Mouse (Mus musculus) naive thymus-derived CD4-positive, alpha-beta T cell, adult 2 months (primary cell): ENCODE data around the gene Bmp6.

ENCODE experiments used
- DNase-seq: peaks from one replicate; pipeline ENCODE4 v3.0.0-alpha.2; 2011; ENCODE audit warnings: low read depth

The Bmp6 gene

DNA sequence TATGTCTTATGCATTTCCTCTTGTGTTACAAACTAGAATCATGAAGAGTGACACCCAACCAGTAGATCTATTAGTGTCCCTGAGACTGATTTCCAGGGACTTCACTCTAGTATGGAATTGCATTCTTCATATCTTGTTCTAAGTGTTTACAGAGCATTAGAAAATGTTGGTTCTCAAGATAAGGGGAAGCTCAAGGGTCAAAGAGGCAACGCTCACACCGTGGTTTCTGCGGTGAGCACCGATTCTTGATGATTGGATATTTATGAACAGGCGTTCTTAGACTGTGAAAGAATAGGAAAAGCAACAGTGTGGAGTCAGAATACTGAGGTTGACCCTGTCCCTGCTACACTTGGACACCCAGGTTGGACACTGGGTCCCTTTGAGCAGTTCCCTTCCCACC lies 89.9 kb downstream of the Bmp6 start:
- DNase-seq = no peak

DNA sequence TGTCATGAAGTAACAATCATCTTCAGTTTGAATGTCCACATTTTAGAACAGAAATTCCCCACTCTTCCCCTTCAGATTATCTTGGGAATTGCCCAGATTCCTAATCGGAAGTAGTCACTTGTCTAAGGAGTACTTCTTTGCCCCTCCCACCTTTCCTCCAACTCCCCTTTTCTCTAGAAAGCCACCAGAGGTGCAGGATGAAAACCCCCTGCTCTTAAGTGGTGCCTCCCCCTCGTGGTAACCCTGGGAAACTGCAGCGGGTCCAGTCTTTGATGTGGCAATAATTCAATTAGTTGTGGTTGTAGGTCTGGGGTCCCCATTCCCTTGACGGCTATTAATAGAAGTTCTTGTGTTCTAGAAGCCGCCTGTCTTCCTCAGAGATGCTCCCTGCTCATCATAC lies 93.0 kb downstream of the Bmp6 start:
- peak; percentile 6 for DNase-seq

DNA sequence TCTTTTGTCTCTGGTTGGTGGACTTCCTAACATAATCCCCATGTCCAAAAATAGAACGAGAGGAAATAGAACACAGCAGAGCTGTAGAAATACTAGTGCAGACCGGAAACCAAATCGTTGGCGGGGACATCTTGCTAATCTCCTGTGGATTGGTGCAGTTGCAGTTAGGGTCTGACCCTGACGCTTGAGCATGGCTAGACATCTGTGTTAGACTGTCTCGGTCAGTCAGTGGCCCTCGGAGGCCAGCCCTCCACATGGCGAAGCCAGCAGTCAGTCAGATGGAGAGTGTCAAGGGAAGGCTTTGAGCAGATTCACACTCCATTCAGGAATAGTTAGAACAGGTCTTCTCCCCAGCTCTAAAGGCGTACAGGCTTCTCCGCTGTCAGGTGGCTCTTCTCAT lies 95.3 kb downstream of the Bmp6 start:
- no peak for DNase-seq

DNA sequence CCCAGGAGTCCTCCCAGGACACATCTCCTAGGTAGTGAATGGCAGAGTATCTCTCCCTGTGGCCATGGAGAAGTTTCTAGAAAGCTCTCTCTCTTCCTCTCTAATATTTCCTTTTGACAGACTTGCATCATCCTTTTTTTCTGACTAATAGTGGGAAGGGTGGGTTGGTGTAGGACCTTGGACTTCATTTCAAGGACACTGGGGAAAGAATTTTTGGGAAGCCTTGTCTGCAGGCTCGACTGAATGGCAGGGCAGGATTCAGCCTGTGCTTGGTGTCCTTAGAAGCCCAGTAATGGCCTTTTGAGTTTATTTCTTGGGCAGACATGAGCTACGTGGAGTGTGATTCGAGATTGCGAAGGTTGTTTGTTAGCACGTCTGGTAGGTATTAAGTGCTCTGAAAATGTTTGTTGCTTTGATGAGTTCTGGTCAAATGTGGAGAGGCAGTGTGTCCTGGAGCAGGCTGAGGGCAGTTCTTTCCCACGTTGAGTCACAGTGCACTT lies 103.7 kb downstream of the Bmp6 start:
- no peak for DNase-seq

DNA sequence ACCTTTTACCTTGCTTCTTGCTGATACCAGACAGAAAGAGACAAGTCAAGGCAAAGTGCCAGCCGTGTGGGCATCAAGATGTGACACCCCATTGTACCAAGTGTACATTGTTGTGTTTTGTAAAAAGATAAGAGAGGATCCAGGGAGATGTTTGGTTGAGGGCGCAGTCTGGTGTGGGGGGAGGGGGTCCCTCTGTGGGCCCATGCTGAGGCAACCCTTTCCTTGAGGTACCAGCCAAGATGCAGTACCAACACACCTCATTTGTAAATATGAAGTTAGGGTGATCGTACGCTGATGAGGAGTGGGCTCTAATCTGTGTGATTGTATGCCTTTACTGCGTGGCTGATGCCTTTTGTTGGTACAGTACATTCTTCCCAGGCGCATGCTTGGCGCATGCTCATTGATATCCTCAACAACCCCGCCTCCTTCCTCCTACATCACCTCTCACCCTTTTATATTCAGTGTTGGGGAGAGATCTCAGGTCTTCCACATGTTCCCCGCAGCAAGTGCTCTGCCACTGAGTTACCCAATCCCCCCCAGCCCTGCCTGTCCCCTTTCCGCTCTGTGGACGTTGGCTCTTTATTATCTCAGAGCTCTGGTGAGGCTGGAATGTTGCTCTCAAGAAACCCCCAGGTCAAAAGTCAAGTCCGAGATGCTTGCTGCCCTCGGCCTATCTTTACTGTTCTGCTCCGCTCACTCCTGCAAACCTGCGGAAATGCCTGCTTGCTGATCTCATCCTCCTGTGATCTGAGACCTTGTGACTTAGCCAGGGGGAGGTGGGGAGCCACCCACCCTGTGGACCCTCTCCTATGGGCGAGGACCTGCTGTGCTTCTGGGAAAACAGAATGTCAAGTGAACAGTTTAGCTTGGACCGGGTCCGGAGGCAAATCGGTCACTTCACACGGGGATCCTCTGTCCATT lies 105.4 kb downstream of the Bmp6 start:
- DNase-seq = no peak

DNA sequence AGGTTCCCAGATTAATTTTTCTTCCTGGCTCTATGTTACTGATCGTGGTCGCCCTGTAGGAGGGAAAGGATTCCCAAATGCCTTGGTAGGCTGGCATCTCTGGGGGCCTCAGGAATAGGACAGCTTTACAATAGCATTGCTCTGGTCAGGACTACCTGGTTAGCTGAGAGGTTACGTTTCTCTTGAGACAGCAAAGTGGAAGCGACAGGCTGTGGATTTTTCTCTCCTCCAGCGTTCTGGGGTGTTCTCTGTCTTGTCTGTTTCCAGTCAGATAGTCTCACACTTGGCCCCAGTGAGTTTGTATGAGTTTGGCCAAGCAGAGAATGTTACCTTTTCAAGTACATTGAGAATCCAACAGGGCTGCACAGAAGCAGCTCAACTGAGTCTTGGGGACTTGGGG lies 106.5 kb downstream of the Bmp6 start:
- no peak for DNase-seq

DNA sequence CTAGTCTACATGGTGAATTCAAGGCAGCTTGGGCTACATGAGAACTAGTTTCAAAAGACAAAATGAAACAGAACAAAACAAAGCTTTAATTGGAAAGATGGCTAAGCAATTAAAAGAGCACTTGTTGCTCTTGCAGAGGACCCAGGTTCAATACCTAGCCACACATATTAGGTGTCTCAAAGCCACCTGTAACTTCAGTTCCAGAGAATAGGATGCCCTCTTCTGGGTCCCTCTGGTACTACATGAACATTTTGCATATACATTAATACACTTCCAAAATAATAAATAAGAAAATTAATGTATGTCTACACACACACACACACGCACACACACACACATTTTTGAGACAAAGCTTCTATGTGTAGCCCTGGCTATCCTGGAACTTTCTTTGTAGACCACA lies 118.5 kb downstream of the Bmp6 start:
- peak; percentile 13 for DNase-seq

DNA sequence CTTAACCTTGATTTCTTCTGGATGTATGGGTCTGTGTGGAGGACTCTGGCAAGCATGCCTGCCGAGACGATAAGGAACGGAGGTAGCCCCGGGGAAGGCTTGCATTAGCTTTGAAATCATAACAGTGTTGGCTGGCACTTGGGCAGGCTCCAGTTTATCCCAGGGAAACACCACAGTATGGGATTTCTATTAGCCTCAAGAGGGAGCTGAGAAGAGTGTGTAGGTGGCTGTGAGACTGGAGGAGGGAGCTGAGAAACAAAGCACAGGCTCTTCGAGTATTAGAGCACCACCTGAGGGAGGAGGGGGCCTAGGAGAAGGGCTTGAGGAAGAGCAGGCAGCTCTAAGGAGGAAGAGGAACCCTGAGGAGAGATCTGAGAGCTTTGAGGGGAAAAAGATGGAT lies 126.0 kb downstream of the Bmp6 start:
- no peak for DNase-seq

DNA sequence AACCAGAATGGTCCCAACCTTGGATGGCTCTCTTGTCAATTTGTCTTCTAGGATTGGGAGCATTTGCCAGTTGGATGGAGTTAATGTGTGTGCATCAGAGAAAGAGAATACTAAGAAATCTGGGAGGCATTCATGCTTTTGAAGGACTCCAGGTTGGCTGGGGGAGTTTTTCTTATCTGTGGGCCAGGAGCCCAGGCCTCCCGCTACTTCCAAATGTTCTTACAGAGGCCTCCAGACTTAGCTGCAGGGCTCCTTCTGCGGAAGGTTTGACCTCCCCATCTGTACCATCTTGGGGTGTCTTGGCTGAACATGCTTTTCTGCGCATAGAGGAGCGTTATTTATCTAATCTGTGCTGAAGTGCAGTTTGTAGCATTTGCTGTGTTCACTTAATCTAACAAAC lies 127.7 kb downstream of the Bmp6 start:
- no peak for DNase-seq

DNA sequence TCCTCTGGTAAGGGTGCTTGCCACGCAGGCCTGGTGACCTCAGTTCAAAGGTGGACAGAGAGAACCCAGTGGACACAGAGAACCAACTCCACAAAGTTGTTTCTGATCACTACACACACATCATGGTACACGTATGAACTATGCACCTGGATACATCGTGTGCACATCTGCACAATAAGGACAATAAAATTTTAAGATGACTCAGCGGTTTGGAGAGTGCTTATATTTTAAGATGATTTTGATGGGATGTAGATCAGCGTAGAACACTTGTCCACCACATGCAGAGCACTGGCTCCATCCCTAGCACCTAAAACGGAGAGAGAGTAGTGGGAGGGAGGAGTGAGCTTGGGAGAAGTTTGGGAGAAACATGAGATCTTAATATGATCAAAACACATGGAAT lies 128.6 kb downstream of the Bmp6 start:
- DNase-seq = no peak

DNA sequence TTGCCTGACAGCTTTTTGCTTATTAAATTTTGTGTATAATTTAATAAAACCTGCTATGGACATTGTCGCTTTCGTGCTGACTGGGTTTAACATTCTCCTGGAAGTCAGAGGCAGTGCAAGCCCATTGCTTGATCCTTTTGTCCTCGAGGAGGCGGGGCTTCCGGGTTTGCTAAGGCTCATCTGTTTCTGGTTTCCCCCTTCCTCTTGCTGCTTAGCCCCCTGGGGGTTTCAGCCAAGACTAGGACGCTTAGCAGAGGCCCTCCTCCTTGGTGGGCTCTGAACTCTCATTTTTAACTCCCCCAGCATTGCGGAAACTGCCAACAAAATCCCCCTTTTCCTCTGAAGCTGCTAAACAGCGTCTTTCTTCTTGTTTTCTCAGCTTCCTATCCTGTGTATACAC lies 132.0 kb downstream of the Bmp6 start:
- no peak for DNase-seq

DNA sequence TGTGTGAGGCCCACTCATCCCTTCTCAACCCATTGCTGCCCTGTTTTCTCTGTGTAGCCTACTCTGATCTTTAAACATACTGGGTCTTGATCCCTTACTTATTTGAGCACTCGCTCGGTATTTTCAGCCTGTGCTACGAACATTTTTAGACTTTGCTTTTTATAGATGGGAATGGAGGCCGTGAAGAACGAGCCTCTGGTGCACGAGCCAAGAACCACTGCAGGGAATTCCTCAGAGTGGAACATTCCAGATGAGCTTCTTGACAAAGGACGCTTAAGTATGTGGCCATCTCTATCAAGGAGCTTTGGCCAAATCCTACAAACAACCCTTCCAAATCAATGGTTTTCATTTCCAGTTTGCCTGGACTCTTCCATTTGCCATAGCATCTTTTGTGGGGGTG lies 136.1 kb downstream of the Bmp6 start:
- no peak for DNase-seq

DNA sequence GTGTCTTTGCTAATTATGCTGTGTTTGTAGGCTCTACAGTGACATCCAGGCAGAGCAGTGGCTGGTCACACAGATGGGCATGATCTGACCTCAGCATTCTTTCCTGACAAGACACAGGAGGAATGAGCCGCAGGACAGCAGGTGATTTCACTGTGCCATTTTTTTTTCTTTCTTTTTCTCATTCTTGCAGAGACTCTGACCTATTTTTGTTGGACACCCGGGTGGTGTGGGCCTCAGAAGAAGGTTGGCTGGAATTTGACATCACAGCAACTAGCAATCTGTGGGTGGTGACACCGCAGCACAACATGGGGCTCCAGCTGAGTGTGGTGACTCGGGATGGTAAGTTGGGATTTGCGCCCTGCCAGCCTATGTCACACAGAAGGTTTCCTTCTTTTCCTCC lies 139.8 kb downstream of the Bmp6 start:
- no peak for DNase-seq

DNA sequence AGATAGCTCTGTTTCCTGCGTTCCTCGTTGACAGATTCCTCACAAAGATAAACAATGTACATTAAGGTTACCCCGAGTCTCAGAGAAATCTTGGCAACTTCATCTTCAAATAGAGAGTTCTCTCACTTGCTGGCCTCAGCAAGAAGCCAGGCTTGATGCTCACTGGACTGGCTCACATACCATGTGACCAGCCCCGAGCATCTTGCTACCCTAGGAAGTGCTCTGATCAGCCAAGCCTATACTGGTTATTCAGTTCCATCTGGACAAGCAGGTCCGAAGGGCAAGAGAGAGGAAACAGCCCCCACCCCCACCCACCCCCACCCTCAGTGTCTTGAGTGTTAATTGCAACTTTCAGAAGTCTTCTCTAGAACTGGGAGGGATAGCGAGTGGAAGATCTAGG lies 141.9 kb downstream of the Bmp6 start:
- no peak for DNase-seq

DNA sequence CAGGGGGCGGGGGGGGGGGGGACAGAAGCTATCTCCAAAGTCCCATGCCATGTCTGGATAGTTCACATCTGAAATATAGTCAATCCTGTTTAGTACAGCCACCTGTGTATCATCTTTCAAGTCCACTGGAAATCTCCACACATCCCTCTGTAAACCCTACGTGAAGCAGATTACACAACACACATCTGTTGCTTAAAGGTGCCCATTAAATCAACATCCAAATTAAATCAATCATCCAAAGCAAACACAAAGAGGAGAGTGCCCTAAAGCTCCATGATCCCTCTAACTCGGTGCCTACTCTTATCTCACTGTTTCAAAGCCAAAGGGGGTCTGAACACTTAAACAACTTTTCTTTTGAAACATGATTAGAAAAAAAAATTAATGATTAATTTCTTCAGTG lies 151.8 kb downstream of the Bmp6 start:
- DNase-seq = no peak

DNA sequence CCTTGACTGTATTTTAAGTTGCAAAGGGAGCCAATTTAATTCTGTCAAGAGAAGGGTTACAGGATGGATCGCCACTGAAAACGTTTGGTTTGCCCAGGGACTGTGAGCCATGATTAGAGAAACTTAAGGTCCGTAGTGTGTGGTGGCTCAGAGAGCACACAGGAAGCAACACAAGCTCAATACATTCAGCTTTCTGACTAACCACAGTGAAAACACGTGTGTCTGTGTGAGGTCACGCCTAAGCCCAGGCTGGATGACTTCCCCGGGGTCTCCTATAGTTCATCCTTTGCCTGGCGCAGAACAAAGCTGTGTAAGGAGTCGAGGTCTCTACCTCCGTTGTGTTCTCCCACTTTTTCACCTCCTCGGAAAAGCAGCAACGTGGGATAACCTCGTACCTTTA lies 156.4 kb downstream of the Bmp6 start:
- DNase-seq = no peak

DNA sequence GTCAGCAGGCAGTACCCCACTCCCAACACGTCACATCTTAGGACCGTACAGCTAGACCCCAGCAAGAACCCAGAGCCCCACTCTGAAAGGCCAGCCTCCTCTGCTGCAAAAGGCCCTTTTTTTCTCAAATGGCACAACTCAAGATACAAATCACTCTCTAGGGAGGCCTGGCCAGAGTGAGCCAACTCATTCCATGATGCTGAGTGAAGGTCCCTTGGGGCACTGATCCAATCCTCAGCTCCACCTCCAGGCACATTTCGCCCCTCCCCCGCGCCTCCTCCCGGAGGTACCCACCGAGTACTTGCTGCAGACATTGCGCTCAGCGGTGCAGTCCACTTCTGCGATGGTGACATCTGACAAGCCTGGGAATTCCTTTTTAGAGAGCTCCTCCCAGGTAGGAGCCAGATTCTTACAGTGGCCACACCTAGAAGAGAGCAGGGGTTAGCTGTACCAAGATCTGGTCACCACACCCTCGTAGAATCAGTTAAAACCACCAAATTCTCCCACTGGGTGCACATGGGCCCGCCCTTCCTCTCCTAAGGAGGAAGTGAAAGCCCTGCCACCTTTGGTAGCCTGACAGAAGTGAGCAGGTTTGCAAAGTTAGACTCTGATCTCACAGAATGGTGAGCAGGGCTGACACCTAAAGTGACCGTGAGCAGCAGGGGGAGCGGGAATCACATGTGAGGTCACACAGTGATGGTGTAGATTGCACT lies 158.4 kb downstream of the Bmp6 start:
- DNase-seq = peak; percentile 21

DNA sequence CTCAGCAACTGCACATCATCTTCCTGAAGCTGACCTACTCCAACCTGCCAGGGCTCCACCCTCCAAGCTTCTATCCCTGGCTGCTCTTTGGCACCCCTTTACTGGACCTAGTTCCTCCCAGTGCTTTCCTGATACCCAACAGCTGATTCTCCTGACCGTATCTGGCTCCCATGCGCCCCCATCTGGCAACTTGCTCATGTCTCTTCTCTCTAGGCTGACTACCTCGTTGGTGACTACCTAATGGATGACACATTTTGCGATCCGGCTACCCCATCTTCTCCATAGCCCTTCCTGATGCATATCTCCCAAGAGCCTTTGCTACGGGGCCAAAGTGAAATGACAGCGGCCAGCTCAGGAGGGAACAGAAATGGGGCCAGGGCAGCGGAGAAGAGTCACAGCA lies 161.4 kb downstream of the Bmp6 start:
- no peak for DNase-seq

DNA sequence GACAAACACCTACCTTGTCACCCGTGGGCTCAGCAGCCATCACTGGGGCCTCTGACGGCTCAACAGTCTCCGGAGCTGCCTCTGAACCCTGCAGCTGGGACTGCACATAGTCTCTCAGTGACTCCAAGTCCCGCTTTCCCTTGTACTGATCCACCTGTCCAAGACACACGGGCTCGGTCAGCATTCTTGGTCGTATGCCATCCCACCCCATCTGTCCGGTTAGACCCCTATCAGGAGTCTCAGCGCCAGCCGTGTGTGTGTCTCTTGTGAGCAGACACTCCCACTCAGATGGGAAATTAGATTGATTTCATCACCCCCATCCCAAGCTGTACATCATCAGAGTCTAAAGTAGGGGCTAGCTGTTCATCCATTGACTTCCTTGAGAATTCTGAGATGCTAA lies 162.0 kb downstream of the Bmp6 start:
- DNase-seq = no peak

DNA sequence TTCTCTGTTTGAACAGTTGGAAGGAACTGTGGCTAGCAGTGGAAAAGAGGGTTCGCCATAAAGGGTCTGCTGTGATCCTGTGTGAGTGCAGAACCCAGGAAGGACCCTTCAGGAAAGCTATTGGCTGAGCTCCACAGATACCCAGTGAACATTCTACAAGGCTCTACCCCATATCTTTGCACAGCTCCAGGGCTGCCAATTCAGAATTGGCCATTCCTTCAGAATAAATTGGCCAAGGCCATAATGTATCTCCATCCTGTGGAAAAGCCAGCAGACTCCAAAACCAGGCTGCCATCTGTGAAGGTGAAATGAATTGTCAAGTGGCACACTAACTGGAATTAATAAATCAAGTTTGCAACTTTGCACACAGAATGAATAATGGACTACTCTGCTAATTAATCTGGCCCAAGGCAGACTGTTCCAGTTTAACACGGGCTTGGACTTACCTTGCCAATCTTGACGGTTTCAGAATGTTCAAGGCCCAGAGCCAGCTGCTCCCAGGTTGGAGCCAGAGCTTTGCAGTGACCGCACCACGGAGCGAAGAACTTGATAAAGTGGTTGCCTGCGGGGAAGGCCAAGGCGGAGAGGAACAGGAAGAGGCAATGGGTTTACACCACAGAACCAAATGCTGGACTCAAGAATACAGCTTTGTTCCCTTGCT lies 164.9 kb downstream of the Bmp6 start:
- DNase-seq = no peak

DNA sequence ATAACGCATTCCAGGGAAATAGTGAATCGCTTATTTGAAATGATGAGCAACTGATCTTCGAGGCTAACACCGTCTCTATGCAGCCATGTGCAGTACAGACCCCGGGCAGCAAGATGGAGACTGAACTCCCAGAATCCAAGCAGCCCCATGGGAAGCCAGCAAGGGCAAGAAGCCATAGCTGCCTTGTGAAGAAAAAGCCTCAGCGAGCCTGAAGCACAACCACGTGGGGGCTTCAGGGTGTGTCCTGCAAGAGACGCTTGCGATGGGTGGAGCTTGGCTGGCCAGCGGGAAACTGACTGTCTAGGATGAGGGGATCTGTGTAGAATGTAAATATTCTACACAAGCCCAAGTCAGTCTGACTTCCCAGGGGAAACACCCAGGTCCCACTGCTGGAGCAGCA lies 167.1 kb downstream of the Bmp6 start:
- no peak for DNase-seq

DNA sequence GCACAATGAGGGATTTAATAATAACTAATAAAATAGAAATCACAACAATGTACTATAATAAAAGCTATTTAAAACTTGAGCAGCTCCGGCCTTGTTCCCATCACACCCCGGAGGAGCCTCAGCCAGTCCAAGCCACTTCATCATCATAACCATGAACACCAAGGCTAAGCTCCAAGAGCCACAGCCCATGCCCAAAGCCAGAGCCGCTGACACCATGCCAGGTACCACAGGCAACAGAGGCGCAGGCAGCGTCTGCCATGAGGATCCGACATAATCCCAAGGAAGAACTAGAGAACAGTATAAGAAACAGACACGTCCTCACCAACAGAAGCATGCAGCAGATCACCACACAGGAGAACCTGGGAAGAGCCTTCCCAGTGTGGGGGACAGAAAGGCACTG lies 169.0 kb downstream of the Bmp6 start:
- no peak for DNase-seq

DNA sequence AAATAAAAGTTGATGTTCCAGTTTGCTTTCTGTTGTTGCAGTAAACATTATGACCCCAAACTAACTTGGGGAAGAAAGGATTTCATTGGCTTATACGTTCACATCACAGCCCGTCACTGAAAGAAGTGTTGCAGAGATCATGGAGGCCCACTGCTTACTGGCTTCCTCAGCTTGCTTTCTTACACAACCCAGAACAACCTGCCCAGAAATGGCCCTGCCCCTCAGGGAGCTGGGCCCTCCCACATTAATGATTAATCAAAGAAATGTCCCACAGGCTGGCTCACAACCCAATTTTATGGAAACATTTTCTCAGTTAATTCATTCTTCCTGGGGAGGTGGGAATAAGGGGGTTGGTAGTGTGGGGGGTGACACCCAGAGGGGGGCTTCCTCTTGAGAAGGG lies 170.5 kb downstream of the Bmp6 start:
- DNase-seq = no peak
